Mouse (Mus musculus) hindlimb bud, embryonic 11.5 days (tissue): ENCODE results near the gene Ankrd31.
A peak's percentile ranks its signal among the peaks of the same experiment; 100 is the strongest.
"Not testable (repeated sequence)": the region's sequence is repeated elsewhere in the genome, so short reads cannot be mapped to it uniquely, and the experiment has no call there.

Experiments
- DNase-seq: peaks from one replicate; pipeline ENCODE4 v3.0.0-alpha.2; 2012; ENCODE audit warnings: low read depth, low spot score; ENCODE audit errors: extremely low spot score

Ankrd31 gene

GRCm38 (mm10) chr13:96855191-96855590 is 107.1 kb downstream of the Ankrd31 start:
- DNase-seq, result peak; percentile 52

DNA sequence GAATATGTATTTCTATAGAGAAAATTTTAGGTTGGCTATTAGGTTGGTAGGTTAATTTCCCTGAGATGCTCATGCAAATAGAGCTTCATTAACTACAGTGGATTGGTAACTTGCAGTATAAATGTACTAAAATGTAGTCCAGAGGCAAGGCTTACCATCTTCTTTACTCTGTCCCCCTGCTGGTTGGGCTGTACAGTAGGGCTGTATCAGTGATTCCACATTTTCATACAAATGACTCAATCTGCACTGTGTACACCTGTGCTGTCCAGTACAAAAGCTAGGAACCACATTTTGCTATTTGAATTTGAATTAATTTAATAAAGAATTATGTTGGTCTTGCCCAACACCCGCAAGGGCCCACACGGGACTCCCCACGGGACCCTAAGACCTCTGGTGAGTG is 111.1 kb downstream of the Ankrd31 start:
- no peak for DNase-seq

DNA sequence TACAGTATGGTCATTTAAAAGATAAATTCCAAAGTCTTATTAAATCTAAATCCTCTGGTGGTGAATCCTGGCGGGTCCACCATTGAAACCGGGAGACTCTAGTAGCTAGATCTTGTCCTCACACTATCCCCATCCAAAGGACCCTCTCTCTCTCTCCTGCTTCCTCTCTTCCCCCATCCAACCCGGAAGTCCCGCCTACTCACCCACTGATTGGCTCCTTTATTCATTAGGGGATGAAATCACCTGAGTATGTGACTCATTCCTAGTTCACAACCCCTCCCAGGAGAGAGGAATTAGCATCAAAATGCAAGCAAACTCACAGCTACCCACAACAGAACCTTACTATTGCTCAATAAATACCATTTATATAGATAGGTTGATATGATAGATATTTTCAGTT is 122.7 kb downstream of the Ankrd31 start:
- no peak for DNase-seq

DNA sequence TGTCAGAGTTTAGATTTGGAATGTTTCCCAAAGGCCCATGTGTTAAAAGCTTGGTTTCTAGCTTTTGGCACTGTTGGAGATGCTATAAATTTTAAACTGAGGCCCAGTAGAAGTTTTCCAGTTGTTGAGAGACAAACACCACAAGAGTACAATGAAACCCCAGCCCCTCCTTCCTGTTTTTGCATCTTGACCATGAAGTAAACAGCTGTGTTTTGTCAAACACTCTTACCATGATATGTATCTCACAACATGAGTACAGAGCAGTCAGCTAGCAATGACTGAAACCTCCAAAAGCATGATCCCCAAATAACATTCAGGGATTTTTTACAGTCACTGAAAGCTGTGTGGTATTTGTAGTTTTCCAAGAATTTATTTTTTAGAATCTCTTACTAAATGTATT is 126.0 kb downstream of the Ankrd31 start:
- no peak for DNase-seq

GRCm38 (mm10) chr13:96878220-96879057 is 130.4 kb downstream of the Ankrd31 start:
- DNase-seq, result no peak

GRCm38 (mm10) chr13:96884534-96884933 is 136.5 kb downstream of the Ankrd31 start:
- DNase-seq, result no peak

DNA sequence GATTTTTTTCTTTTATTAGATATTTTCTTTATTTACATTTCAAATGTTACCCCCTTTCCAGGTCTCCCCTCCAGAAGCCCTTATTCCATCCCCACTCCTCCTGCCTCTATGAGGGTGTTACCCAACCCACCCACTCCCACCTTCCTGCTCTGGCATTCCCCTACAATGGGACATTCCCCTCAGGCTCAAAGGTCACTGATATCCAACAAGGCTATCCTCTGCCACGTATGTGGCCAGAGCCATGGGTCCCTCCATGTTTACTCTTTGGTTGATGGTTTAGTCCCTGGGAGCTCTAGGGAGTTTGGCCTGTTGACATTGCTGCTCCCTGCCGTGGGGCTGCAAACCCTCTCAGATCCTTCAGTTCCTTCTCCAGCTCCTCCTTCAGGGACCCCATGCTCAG is 141.9 kb downstream of the Ankrd31 start:
- no peak for DNase-seq

DNA sequence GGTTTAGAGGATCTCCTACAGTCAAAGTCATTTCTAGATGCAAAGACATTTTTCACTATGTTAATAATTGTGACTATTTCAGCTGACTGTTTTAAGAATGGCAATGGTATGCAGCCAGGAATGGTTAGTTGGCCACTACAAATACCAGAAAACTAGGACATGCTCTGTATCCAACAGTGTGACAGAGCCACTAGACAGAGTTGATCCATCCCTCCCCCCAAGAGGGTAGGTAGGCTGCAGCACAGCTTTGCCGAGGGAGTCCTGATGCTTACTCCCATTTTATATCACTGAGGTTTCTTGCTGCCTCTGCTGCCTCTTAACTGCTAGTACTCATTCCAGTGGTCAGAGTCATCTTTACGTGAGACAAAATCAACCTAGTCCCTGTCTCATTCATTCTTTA is 147.1 kb downstream of the Ankrd31 start:
- no peak for DNase-seq

GRCm38 (mm10) chr13:96906717-96907116 is 158.6 kb downstream of the Ankrd31 start:
- no peak for DNase-seq

DNA sequence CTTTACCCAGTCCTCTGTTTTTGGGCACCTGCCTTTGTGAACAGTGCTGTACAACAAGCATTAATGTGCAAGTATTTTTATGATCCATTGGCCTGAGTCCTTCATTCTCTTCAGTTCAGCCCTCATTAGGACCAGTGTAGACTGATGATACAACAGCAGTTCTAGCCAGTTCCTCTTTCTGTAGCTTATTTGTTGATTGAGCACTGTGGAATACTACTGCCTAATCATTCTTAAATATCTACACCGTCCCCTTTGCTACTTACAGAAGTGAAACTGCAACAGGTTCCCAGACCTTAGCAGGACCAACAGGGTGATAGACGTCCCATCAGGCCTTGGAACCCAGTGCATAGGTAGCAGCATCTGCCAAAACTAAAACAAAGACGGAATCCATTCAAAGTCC is 163.1 kb downstream of the Ankrd31 start:
- no peak for DNase-seq

DNA sequence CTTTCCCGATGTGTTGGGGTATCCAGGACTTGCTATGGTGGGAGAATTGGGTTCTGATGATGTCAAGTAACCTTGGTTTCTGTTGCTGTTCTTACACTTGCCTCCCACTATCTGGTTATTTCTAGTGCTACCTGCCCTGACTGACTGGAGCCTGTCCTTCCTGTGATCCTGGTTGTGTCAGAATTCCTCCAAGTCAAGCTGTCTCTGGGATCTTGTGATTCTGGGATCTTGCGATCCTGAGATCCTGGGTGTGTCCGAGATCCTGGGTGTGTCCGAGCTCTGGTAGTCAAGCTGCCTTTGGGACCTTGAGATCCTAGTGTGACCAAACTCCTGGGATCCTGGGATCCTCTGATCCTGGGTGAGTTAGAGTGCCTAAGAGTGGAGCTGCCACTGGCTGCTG is 175.1 kb downstream of the Ankrd31 start:
- not testable (repeated sequence) for DNase-seq

GRCm38 (mm10) chr13:96923999-96924961 is 176.2 kb downstream of the Ankrd31 start, which contains the start of gene Gcnt4:
Gene Gcnt4, plus strand, starts transcription at chr13:96924689.
- DNase-seq, result no peak

- DNase-seq, result no peak
Observed at GRCm38 (mm10) chr13:96924985-96925745, 177.1 kb downstream of the Ankrd31 start.

DNA sequence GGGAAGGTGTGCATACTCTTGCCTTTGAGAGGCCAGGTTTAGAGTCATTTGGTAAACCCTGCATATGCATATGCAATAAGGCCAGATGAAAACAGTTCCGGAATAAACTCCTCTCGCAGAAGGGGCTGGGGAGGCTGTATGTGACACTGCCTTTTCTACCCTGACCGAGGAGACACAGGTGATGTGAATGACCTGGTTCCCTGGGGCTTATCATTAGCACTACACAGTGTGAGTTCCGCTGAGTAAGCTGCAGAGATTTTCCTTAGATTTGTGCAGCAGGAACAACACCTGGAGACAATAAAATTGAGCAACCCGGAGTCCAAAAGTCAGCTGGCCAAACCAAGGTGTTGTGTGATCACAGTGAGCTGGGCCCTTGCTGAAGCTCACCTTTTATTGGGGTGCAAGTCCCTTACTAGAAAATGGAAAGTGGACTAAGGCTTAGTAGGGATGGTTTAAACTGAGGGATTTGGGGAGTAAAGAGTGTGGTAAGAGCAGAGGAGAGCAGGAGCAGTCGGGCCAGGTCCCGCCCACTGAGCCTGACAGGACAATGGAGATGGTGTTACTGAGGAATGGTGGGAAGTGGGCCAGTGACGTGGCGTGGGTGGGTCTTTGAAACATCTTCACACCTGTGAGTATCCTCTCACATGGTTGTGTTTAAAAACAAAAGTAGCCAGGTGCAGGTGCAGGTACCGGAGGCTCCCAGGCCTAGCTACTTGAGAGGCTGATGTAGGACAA is 178.1 kb downstream of the Ankrd31 start:
- DNase-seq, result no peak

- no peak for DNase-seq
Observed at GRCm38 (mm10) chr13:96927781-96928180, 179.7 kb downstream of the Ankrd31 start.

GRCm38 (mm10) chr13:96928432-96929039 is 180.5 kb downstream of the Ankrd31 start:
- DNase-seq, result no peak

GRCm38 (mm10) chr13:96932745-96933144 is 184.7 kb downstream of the Ankrd31 start:
- DNase-seq, result no peak

- no peak for DNase-seq
Observed at GRCm38 (mm10) chr13:96933367-96933766, 185.3 kb downstream of the Ankrd31 start.

DNA sequence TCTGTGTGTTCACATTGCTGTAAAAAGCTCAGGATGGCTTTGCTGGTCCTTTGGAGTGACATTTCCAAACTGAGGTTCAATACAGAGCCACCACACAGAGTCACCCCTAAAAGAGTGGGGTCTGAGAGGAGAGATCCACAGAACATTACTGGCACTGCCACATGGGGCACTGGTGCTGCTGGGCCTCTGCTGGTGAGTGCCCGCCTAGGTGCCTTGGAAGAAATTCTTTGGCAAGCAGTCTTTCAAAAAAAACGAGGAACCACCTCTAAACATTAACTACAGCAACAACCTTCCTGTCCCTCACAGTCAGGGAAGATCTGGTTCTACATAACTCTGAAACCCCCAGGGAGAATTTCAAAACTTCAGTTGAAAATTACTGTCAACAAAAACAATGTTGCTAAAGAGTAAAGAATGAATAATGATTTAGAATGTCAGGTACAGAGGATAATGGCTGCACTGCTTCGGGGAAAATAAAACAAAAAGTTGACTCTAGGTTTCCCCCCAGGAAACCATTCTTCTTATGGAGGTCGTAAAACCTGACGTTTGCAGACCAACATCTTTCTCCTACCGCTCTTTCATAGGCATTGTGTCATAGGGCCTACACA is 188.2 kb downstream of the Ankrd31 start:
- DNase-seq, result no peak
